Mouse (Mus musculus) fat pad, adult 2 months (tissue): ENCODE measurements around the gene Tas2r124.

Source experiments
- DNase-seq: peaks from one replicate; pipeline ENCODE4 v3.0.0-alpha.2; 2011; ENCODE audit warnings: low read depth, low spot score; ENCODE audit errors: extremely low read depth

Gene Tas2r124

GRCm38 (mm10) chr6:132754430-132754829 lies at the start of gene Tas2r124:
Tas2r124 (plus strand) TSS chr6:132754730.
- DNase-seq = no peak

GRCm38 (mm10) chr6:132711828-132712227 lies 42.7 kb upstream of the Tas2r124 start, which contains the start of gene Tas2r122:
Tas2r122 (minus strand) TSS chr6:132711928.
- DNase-seq = no peak

- no peak for DNase-seq
Measured at GRCm38 (mm10) chr6:132737935-132738334, 16.6 kb upstream of the Tas2r124 start, which contains the start of gene Tas2r115. Tas2r115 (minus strand) TSS chr6:132738035.

- DNase-seq = no peak
Measured at GRCm38 (mm10) chr6:132750206-132750605, 4.3 kb upstream of the Tas2r124 start.

- no peak for DNase-seq
Measured at GRCm38 (mm10) chr6:132761831-132762230, 7.3 kb downstream of the Tas2r124 start, which contains the start of gene Tas2r102. Tas2r102 (plus strand) TSS chr6:132762131.

GRCm38 (mm10) chr6:132778062-132778461 lies 23.5 kb downstream of the Tas2r124 start, which contains the start of gene Tas2r136:
Tas2r136 (minus strand) TSS chr6:132778162.
- no peak for DNase-seq

GRCm38 (mm10) chr6:132795393-132795792 lies 40.9 kb downstream of the Tas2r124 start:
- no peak for DNase-seq

GRCm38 (mm10) chr6:132802518-132802917 lies 48.0 kb downstream of the Tas2r124 start, which contains the start of gene Tas2r117:
Tas2r117 (plus strand) TSS chr6:132802818.
- no peak for DNase-seq
